Mouse (Mus musculus): ENCODE measurements around the gene Prss38. TPM values are rescaled to one million over a fixed set of nuclear protein-coding genes. Genes with fewer than 3 reads are reported as not detected.
A peak's percentile ranks its signal among the peaks of the same experiment; 100 is the strongest.

The Prss38 gene
- polyA plus RNA-seq, 1 experiment from 2014 or later, result not detected

GRCm38 (mm10) chr11:59397536-59398371 is 22.3 kb upstream of the Prss38 start:
- no peak overlapping the region for H3K27ac ChIP-seq
- peak; percentile 48; the same call in 1 of the 2 replicates for ATAC-seq (ENCODE audit: insufficient read depth, low FRiP score, low read depth)
- no peaks in the 10 kb centered on the region for H3K9me3 ChIP-seq
- WGBS, result 43% methylated on average over 22 of the region's 22 CpGs
- H3K36me3 ChIP-seq, result no peaks in the 10 kb centered on the region
- H3K27me3 ChIP-seq (replicated peaks), result no peaks in the 10 kb centered on the region
- no peak overlapping the region for H3K4me3 ChIP-seq (replicated peaks)
- peak overlapping the region; percentile 16; the same call in 1 of the 2 replicates for H3K4me2 ChIP-seq
- no peak overlapping the region for H3K9ac ChIP-seq
- H3K4me1 ChIP-seq, result peaks cover 12% of the 10 kb centered on the region

- Histone ChIP-seq H3K27ac (peak overlapping the region; percentile 45), H3K36me3 (no peaks in the 10 kb centered on the region), H3K4me1 (peaks cover 14% of the 10 kb centered on the region), H3K4me2 (no peak overlapping the region), H3K27me3 (replicated peaks) (no peaks in the 10 kb centered on the region), H3K4me3 (replicated peaks) (no peak overlapping the region), H3K9me3 (no peaks in the 10 kb centered on the region), H3K9ac (no peak overlapping the region)
- WGBS, result 60% methylated on average over 5 of the region's 5 CpGs
- ATAC-seq (ENCODE audit: insufficient read depth, low FRiP score, low read depth), result no peak
These were observed 19.0 kb upstream of the Prss38 start for GRCm38 (mm10) chr11:59394451-59394850.

- peaks cover 14% of the 10 kb centered on the region for H3K4me1 ChIP-seq
- no peak for ATAC-seq (ENCODE audit: insufficient read depth, low FRiP score, low read depth)
- peak overlapping the region; percentile 45 for H3K27ac ChIP-seq
- WGBS, result 29% methylated on average over 9 of the region's 9 CpGs
- no peaks in the 10 kb centered on the region for H3K27me3 ChIP-seq (replicated peaks)
- no peaks in the 10 kb centered on the region for H3K36me3 ChIP-seq
- no peaks in the 10 kb centered on the region for H3K9me3 ChIP-seq
- no peak overlapping the region for H3K4me3 ChIP-seq (replicated peaks)
- no peak overlapping the region for H3K9ac ChIP-seq
- peak overlapping the region; percentile 6; the same call in 1 of the 2 replicates for H3K4me2 ChIP-seq
These were observed 18.1 kb upstream of the Prss38 start for GRCm38 (mm10) chr11:59393591-59393990.

GRCm38 (mm10) chr11:59392300-59392699 is 16.8 kb upstream of the Prss38 start:
- H3K27ac ChIP-seq, result no peak overlapping the region
- 64% methylated on average over 6 of the region's 6 CpGs for WGBS
- H3K4me3 ChIP-seq (replicated peaks), result no peak overlapping the region
- H3K27me3 ChIP-seq (replicated peaks), result no peaks in the 10 kb centered on the region
- H3K9me3 ChIP-seq, result no peaks in the 10 kb centered on the region
- H3K36me3 ChIP-seq, result no peaks in the 10 kb centered on the region
- H3K9ac ChIP-seq, result no peak overlapping the region
- H3K4me2 ChIP-seq, result no peak overlapping the region
- ATAC-seq (ENCODE audit: insufficient read depth, low FRiP score, low read depth), result no peak
- peaks cover 8% of the 10 kb centered on the region; the same call in 1 of the 2 replicates for H3K4me1 ChIP-seq

- Histone ChIP-seq H3K9ac (no peak overlapping the region), H3K4me1 (peaks cover 8% of the 10 kb centered on the region; the same call in 1 of the 2 replicates), H3K4me3 (replicated peaks) (no peak overlapping the region), H3K36me3 (no peaks in the 10 kb centered on the region), H3K27ac (peak overlapping the region; percentile 22; the same call in 1 of the 2 replicates), H3K27me3 (replicated peaks) (no peaks in the 10 kb centered on the region), H3K4me2 (no peak overlapping the region), H3K9me3 (no peaks in the 10 kb centered on the region)
- peak; percentile 59; the same call in 1 of the 2 replicates for ATAC-seq (ENCODE audit: insufficient read depth, low FRiP score, low read depth)
- WGBS, result 40% methylated on average over 9 of the region's 9 CpGs
These were observed 15.0 kb upstream of the Prss38 start for GRCm38 (mm10) chr11:59390470-59390869.

- 58% methylated on average over 4 of the region's 4 CpGs for WGBS
- Histone ChIP-seq H3K27me3 (replicated peaks) (no peaks in the 10 kb centered on the region), H3K9me3 (no peaks in the 10 kb centered on the region), H3K36me3 (no peaks in the 10 kb centered on the region), H3K4me1 (peaks cover 16% of the 10 kb centered on the region), H3K4me2 (no peak overlapping the region), H3K4me3 (replicated peaks) (no peak overlapping the region), H3K27ac (0 out of 2 replicates have a peak overlapping the region, but pooled peaks have one; percentile 26), H3K9ac (no peak overlapping the region)
- no peak for ATAC-seq (ENCODE audit: insufficient read depth, low FRiP score, low read depth)
These were observed 14.2 kb upstream of the Prss38 start for GRCm38 (mm10) chr11:59389617-59390016.

- Histone ChIP-seq H3K4me1 (peaks cover 21% of the 10 kb centered on the region), H3K36me3 (no peaks in the 10 kb centered on the region), H3K9me3 (no peaks in the 10 kb centered on the region), H3K4me2 (no peak overlapping the region), H3K27me3 (replicated peaks) (no peaks in the 10 kb centered on the region), H3K4me3 (replicated peaks) (no peak overlapping the region), H3K27ac (no peak overlapping the region), H3K9ac (no peak overlapping the region)
- 80% methylated on average over 4 of the region's 4 CpGs for WGBS
- ATAC-seq (ENCODE audit: insufficient read depth, low FRiP score, low read depth), result no peak
These were observed 13.3 kb upstream of the Prss38 start for GRCm38 (mm10) chr11:59388806-59389205.

GRCm38 (mm10) chr11:59387471-59387870 is 12.0 kb upstream of the Prss38 start:
- Histone ChIP-seq H3K27me3 (replicated peaks) (no peaks in the 10 kb centered on the region), H3K9me3 (no peaks in the 10 kb centered on the region), H3K36me3 (no peaks in the 10 kb centered on the region), H3K4me3 (replicated peaks) (no peak overlapping the region), H3K4me1 (peaks cover 17% of the 10 kb centered on the region), H3K27ac (no peak overlapping the region), H3K4me2 (no peak overlapping the region), H3K9ac (no peak overlapping the region)
- no peak for ATAC-seq (ENCODE audit: insufficient read depth, low FRiP score, low read depth)
- 55% methylated on average over 4 of the region's 4 CpGs for WGBS

GRCm38 (mm10) chr11:59385123-59385522 is 9.7 kb upstream of the Prss38 start:
- WGBS, result 9% methylated on average over 8 of the region's 8 CpGs
- H3K27ac ChIP-seq, result no peak overlapping the region
- peak overlapping the region; percentile 13; the same call in 1 of the 2 replicates for H3K4me2 ChIP-seq
- H3K36me3 ChIP-seq, result no peaks in the 10 kb centered on the region
- no peaks in the 10 kb centered on the region for H3K9me3 ChIP-seq
- H3K4me1 ChIP-seq, result peaks cover 17% of the 10 kb centered on the region
- no peak overlapping the region for H3K9ac ChIP-seq
- peak; percentile 33; the same call in 1 of the 2 replicates for ATAC-seq (ENCODE audit: insufficient read depth, low FRiP score, low read depth)
- H3K4me3 ChIP-seq (replicated peaks), result no peak overlapping the region
- H3K27me3 ChIP-seq (replicated peaks), result no peaks in the 10 kb centered on the region

GRCm38 (mm10) chr11:59384441-59384959 is 9.0 kb upstream of the Prss38 start:
- peaks cover 13% of the 10 kb centered on the region for H3K4me1 ChIP-seq
- H3K4me3 ChIP-seq (replicated peaks), result no peak overlapping the region
- no peaks in the 10 kb centered on the region for H3K36me3 ChIP-seq
- peak; percentile 19; the same call in 1 of the 2 replicates for ATAC-seq (ENCODE audit: insufficient read depth, low FRiP score, low read depth)
- H3K9me3 ChIP-seq, result no peaks in the 10 kb centered on the region
- H3K4me2 ChIP-seq, result no peak overlapping the region
- no peak overlapping the region for H3K27ac ChIP-seq
- WGBS, result 26% methylated on average over 7 of the region's 7 CpGs
- no peaks in the 10 kb centered on the region for H3K27me3 ChIP-seq (replicated peaks)
- H3K9ac ChIP-seq, result no peak overlapping the region

GRCm38 (mm10) chr11:59379547-59379946 is 4.1 kb upstream of the Prss38 start:
- Histone ChIP-seq H3K27ac (no peak overlapping the region), H3K4me3 (replicated peaks) (no peak overlapping the region), H3K4me1 (peaks cover 4% of the 10 kb centered on the region), H3K9me3 (no peaks in the 10 kb centered on the region), H3K4me2 (no peak overlapping the region), H3K9ac (no peak overlapping the region), H3K27me3 (replicated peaks) (no peaks in the 10 kb centered on the region), H3K36me3 (no peaks in the 10 kb centered on the region)
- no peak for ATAC-seq (ENCODE audit: insufficient read depth, low FRiP score, low read depth)

GRCm38 (mm10) chr11:59377999-59378398 is 2.5 kb upstream of the Prss38 start:
- no peaks in the 10 kb centered on the region for H3K9me3 ChIP-seq
- no peak for ATAC-seq (ENCODE audit: insufficient read depth, low FRiP score, low read depth)
- H3K4me3 ChIP-seq (replicated peaks), result no peak overlapping the region
- H3K4me1 ChIP-seq, result no peaks in the 10 kb centered on the region
- no peaks in the 10 kb centered on the region for H3K36me3 ChIP-seq
- H3K27ac ChIP-seq, result no peak overlapping the region
- WGBS, result 79% methylated on average over 3 of the region's 3 CpGs
- no peak overlapping the region for H3K4me2 ChIP-seq
- no peaks in the 10 kb centered on the region for H3K27me3 ChIP-seq (replicated peaks)
- H3K9ac ChIP-seq, result no peak overlapping the region
